Mouse (Mus musculus): Measurements from ENCODE around the gene Olfr222. TPM values are rescaled to one million over a fixed set of nuclear protein-coding genes. Genes with fewer than 3 reads are reported as not detected.

The Olfr222 gene
- polyA plus RNA-seq, 1 experiment from 2014 or later: not detected

- Histone ChIP-seq H3K36me3 (no peaks in the 10 kb centered on the region), H3K9me3 (no peaks in the 10 kb centered on the region), H3K27ac (no peak overlapping the region), H3K4me3 (replicated peaks) (no peak overlapping the region), H3K4me1 (replicated peaks) (no peaks in the 10 kb centered on the region), H3K4me2 (replicated peaks) (no peak overlapping the region), H3K9ac (no peak overlapping the region), H3K27me3 (replicated peaks) (no peaks in the 10 kb centered on the region)
- 25% methylated on average over 6 of the region's 6 CpGs for WGBS
- no peak for ATAC-seq
These were observed 8.5 kb upstream of the Olfr222 start for GRCm38 (mm10) chr11:59584539-59584938.

GRCm38 (mm10) chr11:59575726-59576125 is 309 bp downstream of the Olfr222 start:
- no peaks in the 10 kb centered on the region for H3K9me3 ChIP-seq
- ATAC-seq: no peak
- 54% methylated on average over 9 of the region's 9 CpGs for whole genome bisulfite sequencing
- H3K9ac ChIP-seq: no peak overlapping the region
- no peaks in the 10 kb centered on the region for H3K36me3 ChIP-seq
- H3K27ac ChIP-seq: no peak overlapping the region
- no peaks in the 10 kb centered on the region for H3K4me1 ChIP-seq (replicated peaks)
- no peak overlapping the region for H3K4me3 ChIP-seq (replicated peaks)
- H3K4me2 ChIP-seq (replicated peaks): no peak overlapping the region
- peaks cover 19% of the 10 kb centered on the region for H3K27me3 ChIP-seq (replicated peaks)

GRCm38 (mm10) chr11:59569306-59569705 is 6.7 kb downstream of the Olfr222 start:
- Histone ChIP-seq H3K4me1 (replicated peaks) (no peaks in the 10 kb centered on the region), H3K27me3 (replicated peaks) (peaks cover 14% of the 10 kb centered on the region), H3K9me3 (no peaks in the 10 kb centered on the region), H3K9ac (no peak overlapping the region), H3K36me3 (no peaks in the 10 kb centered on the region), H3K4me2 (replicated peaks) (no peak overlapping the region), H3K4me3 (replicated peaks) (no peak overlapping the region), H3K27ac (no peak overlapping the region)
- no peak for ATAC-seq
- 66% methylated on average over 3 of the region's 3 CpGs for WGBS

- no peak overlapping the region for H3K27ac ChIP-seq
- no peaks in the 10 kb centered on the region for H3K27me3 ChIP-seq (replicated peaks)
- H3K4me2 ChIP-seq (replicated peaks): no peak overlapping the region
- H3K9me3 ChIP-seq: no peaks in the 10 kb centered on the region
- WGBS: 74% methylated on average over 9 of the region's 9 CpGs
- H3K4me3 ChIP-seq (replicated peaks): no peak overlapping the region
- ATAC-seq: no peak
- H3K4me1 ChIP-seq (replicated peaks): no peaks in the 10 kb centered on the region
- H3K36me3 ChIP-seq: no peaks in the 10 kb centered on the region
- H3K9ac ChIP-seq: no peak overlapping the region
These were observed 13.2 kb downstream of the Olfr222 start for GRCm38 (mm10) chr11:59562837-59563236.

GRCm38 (mm10) chr11:59562336-59562735 is 13.7 kb downstream of the Olfr222 start:
- no peak overlapping the region for H3K4me3 ChIP-seq (replicated peaks)
- no peak overlapping the region for H3K9ac ChIP-seq
- no peaks in the 10 kb centered on the region for H3K4me1 ChIP-seq (replicated peaks)
- no peak overlapping the region for H3K4me2 ChIP-seq (replicated peaks)
- no peaks in the 10 kb centered on the region for H3K36me3 ChIP-seq
- no peaks in the 10 kb centered on the region for H3K27me3 ChIP-seq (replicated peaks)
- no peak overlapping the region for H3K27ac ChIP-seq
- 94% methylated on average over 4 of the region's 4 CpGs for WGBS
- no peak for ATAC-seq
- no peaks in the 10 kb centered on the region for H3K9me3 ChIP-seq

GRCm38 (mm10) chr11:59560906-59561305 is 15.1 kb downstream of the Olfr222 start:
- no peak overlapping the region for H3K4me2 ChIP-seq (replicated peaks)
- H3K36me3 ChIP-seq: no peaks in the 10 kb centered on the region
- no peak overlapping the region for H3K4me3 ChIP-seq (replicated peaks)
- no peaks in the 10 kb centered on the region for H3K4me1 ChIP-seq (replicated peaks)
- 69% methylated on average over 3 of the region's 3 CpGs for WGBS
- no peaks in the 10 kb centered on the region for H3K27me3 ChIP-seq (replicated peaks)
- no peak for ATAC-seq
- H3K9me3 ChIP-seq: no peaks in the 10 kb centered on the region
- no peak overlapping the region for H3K27ac ChIP-seq
- no peak overlapping the region for H3K9ac ChIP-seq

GRCm38 (mm10) chr11:59554535-59554934 is 21.5 kb downstream of the Olfr222 start:
- Histone ChIP-seq H3K4me1 (replicated peaks) (0 out of 2 replicates have a peak, but pooled peaks cover 5% of the 10 kb centered on the region), H3K9me3 (no peaks in the 10 kb centered on the region), H3K4me2 (replicated peaks) (no peak overlapping the region), H3K36me3 (no peaks in the 10 kb centered on the region), H3K4me3 (replicated peaks) (no peak overlapping the region), H3K27ac (no peak overlapping the region), H3K27me3 (replicated peaks) (no peaks in the 10 kb centered on the region), H3K9ac (no peak overlapping the region)
- ATAC-seq: no peak
- 86% methylated on average over 8 of the region's 8 CpGs for WGBS

GRCm38 (mm10) chr11:59554127-59554526 is 21.9 kb downstream of the Olfr222 start:
- H3K4me1 ChIP-seq (replicated peaks): 0 out of 2 replicates have a peak, but pooled peaks cover 5% of the 10 kb centered on the region
- no peak overlapping the region for H3K27ac ChIP-seq
- H3K9me3 ChIP-seq: no peaks in the 10 kb centered on the region
- no peak overlapping the region for H3K9ac ChIP-seq
- no peaks in the 10 kb centered on the region for H3K27me3 ChIP-seq (replicated peaks)
- no peak overlapping the region for H3K4me3 ChIP-seq (replicated peaks)
- no peak overlapping the region for H3K4me2 ChIP-seq (replicated peaks)
- no peak for ATAC-seq
- 94% methylated on average over 11 of the region's 11 CpGs for WGBS
- H3K36me3 ChIP-seq: no peaks in the 10 kb centered on the region

- ATAC-seq: no peak
- Histone ChIP-seq H3K9me3 (no peaks in the 10 kb centered on the region), H3K36me3 (no peaks in the 10 kb centered on the region), H3K4me3 (replicated peaks) (no peak overlapping the region), H3K9ac (no peak overlapping the region), H3K27me3 (replicated peaks) (no peaks in the 10 kb centered on the region), H3K27ac (no peak overlapping the region), H3K4me2 (replicated peaks) (no peak overlapping the region), H3K4me1 (replicated peaks) (no peaks in the 10 kb centered on the region)
- WGBS: 77% methylated on average over 9 of the region's 9 CpGs
These were observed 32.0 kb downstream of the Olfr222 start for GRCm38 (mm10) chr11:59544005-59544404.

- Histone ChIP-seq H3K9ac (no peak overlapping the region), H3K36me3 (no peaks in the 10 kb centered on the region), H3K4me3 (replicated peaks) (no peak overlapping the region), H3K4me2 (replicated peaks) (no peak overlapping the region), H3K27ac (no peak overlapping the region), H3K4me1 (replicated peaks) (0 out of 2 replicates have a peak, but pooled peaks cover 2% of the 10 kb centered on the region), H3K27me3 (replicated peaks) (no peaks in the 10 kb centered on the region), H3K9me3 (no peaks in the 10 kb centered on the region)
- ATAC-seq: no peak
- WGBS: 76% methylated on average over 3 of the region's 3 CpGs
These were observed 32.7 kb downstream of the Olfr222 start for GRCm38 (mm10) chr11:59543376-59543775.

GRCm38 (mm10) chr11:59542442-59542841 is 33.6 kb downstream of the Olfr222 start:
- 0 out of 2 replicates have a peak, but pooled peaks cover 4% of the 10 kb centered on the region for H3K4me1 ChIP-seq (replicated peaks)
- WGBS: 80% methylated on average over 6 of the region's 6 CpGs

GRCm38 (mm10) chr11:59541324-59541723 is 34.7 kb downstream of the Olfr222 start, which contains the start of gene Nlrp3:
Gene Nlrp3, plus strand, starts transcription at chr11:59541568.
- WGBS: 59% methylated on average over 3 of the region's 3 CpGs
- no peaks in the 10 kb centered on the region for H3K9me3 ChIP-seq
- no peak within 1 kb of the TSS for H3K9ac ChIP-seq
- H3K27ac ChIP-seq: no peak within 1 kb of the TSS
- no peak for ATAC-seq
- H3K4me2 ChIP-seq (replicated peaks): no peak within 1 kb of the TSS
- 0 out of 2 replicates have a peak, but pooled peaks cover 4% of the 10 kb centered on the region for H3K4me1 ChIP-seq (replicated peaks)
- no peak within 1 kb of the TSS for H3K4me3 ChIP-seq (replicated peaks)
- no peaks in the 10 kb centered on the region for H3K36me3 ChIP-seq
- H3K27me3 ChIP-seq (replicated peaks): no peaks in the 10 kb centered on the region

More at GRCm38 (mm10) chr11:59542442-59542841, 33.6 kb downstream of the Olfr222 start:
- H3K9ac ChIP-seq: no peak overlapping the region
- no peak overlapping the region for H3K27ac ChIP-seq
- H3K4me3 ChIP-seq (replicated peaks): no peak overlapping the region
- H3K36me3 ChIP-seq: no peaks in the 10 kb centered on the region
- H3K4me2 ChIP-seq (replicated peaks): no peak overlapping the region
- no peaks in the 10 kb centered on the region for H3K27me3 ChIP-seq (replicated peaks)
- no peaks in the 10 kb centered on the region for H3K9me3 ChIP-seq
- no peak for ATAC-seq

GRCm38 (mm10) chr11:59540123-59540522 is 35.9 kb downstream of the Olfr222 start:
- Histone ChIP-seq H3K9ac (no peak overlapping the region), H3K4me3 (replicated peaks) (no peak overlapping the region), H3K4me1 (replicated peaks) (0 out of 2 replicates have a peak, but pooled peaks cover 4% of the 10 kb centered on the region), H3K27ac (no peak overlapping the region), H3K36me3 (no peaks in the 10 kb centered on the region), H3K9me3 (no peaks in the 10 kb centered on the region), H3K27me3 (replicated peaks) (no peaks in the 10 kb centered on the region), H3K4me2 (replicated peaks) (no peak overlapping the region)
- WGBS: 70% methylated on average over 3 of the region's 3 CpGs
- ATAC-seq: no peak

Data from intestine, embryonic 15.5 days (tissue).